Mouse (Mus musculus) lung, embryonic 14.5 days (tissue): ENCODE data around the gene Rexo4. TPM values are rescaled to one million over a fixed set of nuclear protein-coding genes. Genes with fewer than 3 reads are reported as not detected.

ENCODE experiments used
- ATAC-seq: fragments of 200-750 bp; cut with Nextera tagmentation; 2 replicates; pipeline ENCODE4 v1.8.0; 2017; ENCODE audit warnings: mild to moderate bottlenecking, moderate TSS enrichment, moderate library complexity; ENCODE audit not compliant: insufficient read depth
- DNase-seq: peaks from one replicate; pipeline ENCODE4 v3.0.0-alpha.2; 2015
- H3K27ac ChIP-seq: fragments of 300-500 bp; sonication (generic); 2 replicates; pipeline ENCODE4 v1.5.1; 2014; ENCODE audit warnings: low read depth, mild to moderate bottlenecking, moderate library complexity
- H3K27me3 ChIP-seq: fragments of 300-500 bp; sonication (generic); 2 replicates; pipeline ENCODE4 v1.6.1; 2014; ENCODE audit warnings: low read length, control low read depth; ENCODE audit not compliant: insufficient read depth
- H3K36me3 ChIP-seq: fragments of 300-500 bp; sonication (generic); 2 replicates; pipeline ENCODE4 v1.6.1; 2014; ENCODE audit warnings: control low read depth; ENCODE audit not compliant: insufficient read depth
- H3K4me1 ChIP-seq: fragments of 300-500 bp; sonication (generic); 2 replicates; pipeline ENCODE4 v1.6.1; 2014; ENCODE audit warnings: antibody characterized with exemption, control low read depth; ENCODE audit not compliant: insufficient read depth
- H3K4me2 ChIP-seq: fragments of 300-500 bp; sonication (generic); 2 replicates; pipeline ENCODE4 v1.6.1; 2014; ENCODE audit warnings: mild to moderate bottlenecking
- H3K4me3 ChIP-seq: fragments of 300-500 bp; sonication (generic); 2 replicates; pipeline ENCODE4 v1.5.1; 2014; ENCODE audit warnings: low read depth, low read length
- H3K9ac ChIP-seq: fragments of 300-500 bp; sonication (generic); 2 replicates; pipeline ENCODE4 v1.6.1; 2014
- H3K9me3 ChIP-seq: fragments of 300-500 bp; sonication (generic); 2 replicates; pipeline ENCODE4 v1.6.1; 2016; ENCODE audit warnings: low read depth, low read length, control low read depth
- CTCF ChIP-seq: IDR thresholded peaks from 2 replicates; pipeline ENCODE4 v1.5.1; 2016; ENCODE audit warnings: antibody characterized with exemption, low read depth
- WGBS: fragments of 180-500 bp; shearing (Covaris S2); extraction: QIAGEN DNeasy Blood & Tissue Kit; methylation state at CpG from one replicate; pipeline ENCODE4 v1.1.7; 2014; 5-methylcytosine and 5-hydroxymethylcytosine counted together
- polyA plus RNA-seq: library from polyadenylated mRNA; unstranded; fragments of >200 nt; fragmentation: Nextera tagmentation; extraction: Ambion mirVana; gene quantifications from 2 replicates; pipeline ENCODE4 v1.2.1, GENCODE M21; 2014

Gene Rexo4
- polyA plus RNA-seq, 1 experiment from 2014 or later = 48.3 TPM

GRCm38 (mm10) chr2:26927745-26928476 is 36.3 kb downstream of the Rexo4 start:
- no peak for TF ChIP-seq CTCF
- WGBS = 85% methylated on average over 6 of the region's 6 CpGs

GRCm38 (mm10) chr2:26921784-26922183 is 42.4 kb downstream of the Rexo4 start:
- Histone ChIP-seq H3K27me3 (no peaks in the 10 kb centered on the region), H3K4me2 (no peak overlapping the region), H3K4me3 (no peak overlapping the region), H3K9me3 (no peaks in the 10 kb centered on the region), H3K4me1 (peaks cover under 1% of the 10 kb centered on the region; the same call in 1 of the 2 replicates), H3K27ac (no peak overlapping the region), H3K9ac (no peak overlapping the region), H3K36me3 (peaks cover 90% of the 10 kb centered on the region)
- peak; percentile 52; the same call in 1 of the 2 replicates for ATAC-seq
- no peak for TF ChIP-seq CTCF
- no peak for DNase-seq
- WGBS = 52% methylated on average over 9 of the region's 9 CpGs

More at GRCm38 (mm10) chr2:26927745-26928476, 36.3 kb downstream of the Rexo4 start:
- Histone ChIP-seq H3K4me2 (no peak overlapping the region), H3K9ac (no peak overlapping the region), H3K36me3 (peaks cover 84% of the 10 kb centered on the region), H3K4me1 (peaks cover 6% of the 10 kb centered on the region), H3K27ac (no peak overlapping the region), H3K4me3 (no peak overlapping the region), H3K27me3 (no peaks in the 10 kb centered on the region), H3K9me3 (no peaks in the 10 kb centered on the region)
- ATAC-seq (no peak), DNase-seq (no peak)

DNA sequence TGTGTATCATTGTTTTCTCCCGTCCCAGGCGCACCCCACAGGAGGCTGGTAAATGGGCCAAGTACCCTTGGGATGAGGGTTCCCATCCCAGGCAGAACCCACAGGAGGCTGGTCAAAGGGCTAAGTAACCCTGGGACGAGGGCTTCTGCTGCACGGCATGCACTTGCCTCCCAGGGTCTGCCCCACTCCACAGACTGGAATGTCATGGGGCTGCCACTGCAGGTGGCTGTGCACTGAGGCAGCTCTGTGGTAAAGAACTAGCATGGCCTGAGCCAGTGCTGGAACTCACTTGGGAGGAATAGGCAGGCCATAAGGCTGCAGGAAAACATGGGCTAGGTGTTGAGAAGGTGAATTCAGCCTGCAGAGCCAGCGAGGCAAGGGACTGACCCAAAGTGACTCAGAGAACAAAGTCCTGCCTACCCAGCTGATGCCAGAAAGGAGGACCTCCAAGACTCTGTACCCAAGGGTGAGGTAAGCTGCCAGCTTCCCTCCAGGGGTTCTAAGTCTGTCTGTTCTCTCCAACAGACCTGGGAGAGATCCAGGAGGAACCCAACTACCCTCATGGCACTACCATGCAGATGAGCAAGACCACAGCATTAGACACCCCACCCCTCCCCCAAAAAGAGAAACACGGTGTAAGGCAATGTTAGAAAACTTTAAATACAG is 43.9 kb downstream of the Rexo4 start:
- ATAC-seq (no peak), DNase-seq (no peak)
- no peak for TF ChIP-seq CTCF
- Histone ChIP-seq H3K4me2 (no peak overlapping the region), H3K36me3 (peaks cover 76% of the 10 kb centered on the region), H3K4me1 (peaks cover 2% of the 10 kb centered on the region; the same call in 1 of the 2 replicates), H3K27ac (no peak overlapping the region), H3K27me3 (no peaks in the 10 kb centered on the region), H3K9ac (no peak overlapping the region), H3K9me3 (no peaks in the 10 kb centered on the region), H3K4me3 (no peak overlapping the region)
- WGBS = 82% methylated on average over 6 of the region's 6 CpGs

DNA sequence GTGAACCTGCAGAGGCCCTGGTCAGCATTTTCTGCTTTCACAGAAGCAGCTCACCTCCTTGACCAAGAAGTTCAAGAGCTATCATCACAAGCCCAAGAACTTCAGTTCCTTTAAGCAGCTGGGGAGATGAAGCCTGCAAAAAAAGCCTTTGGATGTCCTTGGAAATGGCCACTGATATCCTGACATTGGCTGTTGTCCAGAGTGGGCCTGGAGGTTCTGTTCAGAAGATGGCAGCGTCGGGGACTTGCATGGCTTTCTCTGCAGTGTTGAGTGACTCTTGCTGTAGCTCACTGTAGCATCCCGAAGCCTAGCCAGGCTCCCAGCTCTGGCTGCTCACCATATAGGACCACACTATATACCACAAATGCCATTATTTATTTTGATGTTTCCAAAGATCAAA is 44.5 kb downstream of the Rexo4 start:
- no peak for ATAC-seq
- Histone ChIP-seq H3K36me3 (peaks cover 70% of the 10 kb centered on the region), H3K27me3 (no peaks in the 10 kb centered on the region), H3K27ac (no peak overlapping the region), H3K9me3 (no peaks in the 10 kb centered on the region), H3K4me2 (no peak overlapping the region), H3K4me3 (no peak overlapping the region), H3K4me1 (peaks cover 2% of the 10 kb centered on the region; the same call in 1 of the 2 replicates), H3K9ac (no peak overlapping the region)
- no peak for TF ChIP-seq CTCF
- no peak for DNase-seq
- WGBS = 93% methylated on average over 3 of the region's 3 CpGs

DNA sequence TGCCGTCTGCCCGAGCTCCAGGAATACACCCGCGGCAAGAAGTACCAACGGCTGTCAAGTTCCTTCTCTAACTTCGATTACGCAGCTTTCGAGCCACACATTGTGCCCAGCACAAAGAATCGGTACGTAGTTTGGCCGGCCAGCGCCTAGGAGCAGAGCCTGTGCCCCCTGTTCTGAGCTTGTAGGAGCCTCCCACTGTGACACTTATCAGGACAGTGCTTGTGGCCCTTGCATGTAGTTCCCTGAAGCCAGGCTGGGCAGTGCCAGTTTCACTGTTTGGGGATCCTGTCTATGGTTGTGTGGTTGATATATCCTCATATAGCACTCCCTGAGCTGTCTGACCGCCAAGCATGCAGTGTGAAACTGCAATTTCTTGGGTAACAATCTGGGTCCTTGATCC is 47.4 kb downstream of the Rexo4 start:
- Histone ChIP-seq H3K4me2 (peak overlapping the region; percentile 96), H3K27me3 (no peaks in the 10 kb centered on the region), H3K9me3 (no peaks in the 10 kb centered on the region), H3K27ac (peak overlapping the region; percentile 61; the same call in 1 of the 2 replicates), H3K36me3 (peaks cover 70% of the 10 kb centered on the region), H3K4me3 (peak overlapping the region; percentile 76), H3K4me1 (peaks cover 2% of the 10 kb centered on the region; the same call in 1 of the 2 replicates), H3K9ac (peak overlapping the region; percentile 74)
- TF ChIP-seq CTCF = no peak
- DNase-seq (no peak), ATAC-seq (peak; percentile 9)
- WGBS = 3% methylated on average over 13 of the region's 13 CpGs

- Histone ChIP-seq H3K9me3 (no peaks in the 10 kb centered on the region), H3K36me3 (peaks cover 70% of the 10 kb centered on the region), H3K4me2 (peak within 1 kb of the TSS; percentile 96), H3K4me1 (peaks cover 2% of the 10 kb centered on the region; the same call in 1 of the 2 replicates), H3K4me3 (peak within 1 kb of the TSS; percentile 76), H3K27ac (peak within 1 kb of the TSS; percentile 61), H3K27me3 (no peaks in the 10 kb centered on the region), H3K9ac (peak within 1 kb of the TSS; percentile 74)
- no peak for TF ChIP-seq CTCF
- WGBS = under 1% methylated on average over 47 of the region's 47 CpGs
- DNase-seq (peak; percentile 88), ATAC-seq (peak; percentile 71)
Measured at GRCm38 (mm10) chr2:26915927-26916728, 48.1 kb downstream of the Rexo4 start, which contains the start of the genes Surf2 and Surf1. Surf2 (plus strand) TSS chr2:26916367. Surf1 (minus strand) TSS chr2:26916530.
